Mouse (Mus musculus) liver (tissue): ENCODE results near the gene Vrk2.
A peak's percentile ranks its signal among the peaks of the same experiment; 100 is the strongest.

Experiments used
- DNase-seq: peaks from one replicate; pipeline ENCODE4 v3.0.0-alpha.2; 2020; ENCODE audit warnings: mixed read lengths

Gene Vrk2

DNA sequence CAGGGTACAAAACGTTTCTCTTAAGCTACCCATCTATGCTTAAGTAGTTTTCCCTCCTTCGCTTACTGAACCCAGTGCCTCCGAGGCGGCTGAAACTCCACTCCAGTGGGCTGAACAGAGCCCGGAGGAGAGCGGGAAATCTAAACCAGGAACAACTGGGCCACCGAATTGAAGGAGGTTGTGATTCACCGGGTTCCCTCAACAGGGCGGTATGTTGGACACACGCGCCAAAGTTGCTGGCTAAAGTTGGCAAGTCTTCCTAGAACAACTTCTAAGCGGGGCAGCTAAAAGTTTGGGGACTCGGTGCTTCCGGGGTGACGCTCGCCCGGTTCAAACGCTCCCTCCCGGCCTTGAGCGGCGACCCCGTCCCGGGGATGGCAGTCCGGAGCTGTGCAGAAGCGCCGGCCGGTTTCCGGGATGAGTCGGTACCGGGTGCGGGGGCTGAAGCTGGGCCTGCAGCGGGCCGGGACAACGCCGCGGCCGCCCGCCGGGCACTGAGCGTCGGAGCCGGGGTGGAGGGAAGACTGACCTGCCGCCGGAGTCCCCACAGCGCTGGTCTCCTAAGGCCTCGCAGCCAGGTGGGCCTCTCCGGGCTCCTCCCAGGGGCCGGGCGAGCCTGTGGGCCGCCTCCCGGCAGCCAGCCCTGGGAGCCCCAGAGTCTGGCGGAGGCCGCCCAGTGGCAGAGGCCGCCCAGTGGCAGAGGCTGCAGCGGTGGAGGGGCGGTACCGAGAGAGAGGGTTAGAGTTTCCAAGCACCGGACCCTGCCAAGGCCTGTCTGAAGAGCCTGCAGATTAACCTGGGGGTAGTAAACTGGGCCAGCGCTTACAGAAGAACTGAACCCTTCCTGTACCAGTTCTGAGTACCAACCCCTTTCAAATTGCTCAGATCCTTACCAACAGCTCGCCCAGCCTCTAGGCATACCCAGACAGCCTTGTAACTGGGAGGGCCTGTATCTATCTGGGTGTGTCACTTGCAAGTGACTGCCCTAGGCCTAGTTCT lies at the start of gene Vrk2, which contains the start of gene Gm6899:
Gene Vrk2, minus strand, starts transcription at position 939 of the 999 bp plus-strand sequence.
Gene Gm6899, plus strand, starts transcription at position 181 of the 999 bp plus-strand sequence.
- peak; percentile 96 for DNase-seq

DNA sequence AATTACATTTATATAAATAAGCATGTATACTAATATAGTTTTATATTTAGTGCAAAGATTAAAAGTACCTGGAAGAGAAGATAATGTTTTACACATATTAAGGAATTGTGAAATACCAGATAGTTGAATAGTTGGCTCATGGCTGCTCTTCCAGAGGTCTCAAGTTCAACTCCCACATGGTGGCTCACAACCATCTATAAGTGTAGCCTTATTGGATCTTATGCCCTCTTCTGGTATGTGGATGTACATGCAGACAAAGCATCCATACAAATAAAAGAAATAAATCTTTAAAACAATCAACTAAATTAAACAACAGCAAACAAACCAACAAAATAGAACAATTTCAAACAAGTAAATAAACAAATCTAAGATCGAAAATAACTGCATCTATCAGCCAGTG lies 48.3 kb upstream of the Vrk2 start:
- no peak for DNase-seq

DNA sequence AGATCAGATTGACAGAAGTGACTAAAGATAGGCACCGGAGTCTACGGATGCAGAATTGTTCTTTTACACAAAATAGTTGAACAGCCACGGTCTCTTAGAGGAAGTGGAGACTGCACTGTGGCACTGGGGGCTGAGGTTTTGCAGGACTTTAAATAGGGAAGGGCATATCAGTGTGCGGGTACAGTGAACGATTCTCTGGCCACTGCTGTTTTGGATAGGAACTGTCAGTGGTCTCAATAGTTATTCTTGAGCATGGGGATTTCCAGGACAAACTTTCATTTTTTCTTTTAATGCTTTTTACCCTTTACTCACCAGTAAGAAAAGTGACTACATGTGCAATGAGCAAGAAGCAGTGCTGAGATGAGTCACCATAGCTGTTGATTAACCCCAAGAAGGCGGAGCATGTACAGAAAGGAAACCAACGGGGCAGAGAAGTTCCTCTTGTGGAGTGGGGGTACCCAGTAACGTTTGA lies 46.6 kb upstream of the Vrk2 start:
- peak; percentile 14 for DNase-seq

DNA sequence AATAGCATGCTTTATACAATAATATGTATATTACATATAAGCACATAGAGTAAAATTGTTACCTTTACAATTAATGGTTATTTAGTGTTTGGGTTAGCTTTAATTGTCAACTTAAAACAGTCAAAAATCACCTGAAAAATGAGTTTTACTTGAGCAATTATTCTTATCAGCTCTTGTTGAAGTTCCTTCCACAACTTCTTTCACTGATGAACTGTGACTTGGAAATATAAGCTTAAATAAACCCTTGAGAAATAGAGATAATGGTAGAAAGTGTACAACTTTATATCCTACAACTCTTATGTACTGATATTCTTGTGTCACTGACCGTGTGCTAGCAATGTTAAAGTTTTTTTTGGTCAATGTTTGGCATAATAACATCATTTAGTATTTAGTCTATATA lies 42.4 kb upstream of the Vrk2 start:
- DNase-seq = no peak

DNA sequence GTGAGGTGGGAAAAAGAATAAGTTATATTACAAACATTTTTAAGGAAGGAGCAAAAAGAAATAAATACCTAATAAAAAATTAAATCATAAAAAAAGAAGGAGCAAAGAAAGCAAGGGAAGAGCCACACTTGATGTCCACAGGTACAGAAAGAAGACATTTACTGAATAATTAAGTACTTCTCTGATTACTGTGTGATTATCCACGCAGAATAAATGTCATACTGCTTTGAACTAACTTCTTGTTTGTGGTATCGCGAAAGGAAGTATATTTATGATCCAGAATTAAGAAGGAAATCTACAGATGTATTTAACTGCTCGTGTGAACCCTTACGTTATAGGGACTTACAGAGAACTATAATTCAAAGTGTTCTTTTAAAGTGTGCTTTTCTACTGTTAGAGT lies 28.9 kb upstream of the Vrk2 start:
- no peak for DNase-seq

DNA sequence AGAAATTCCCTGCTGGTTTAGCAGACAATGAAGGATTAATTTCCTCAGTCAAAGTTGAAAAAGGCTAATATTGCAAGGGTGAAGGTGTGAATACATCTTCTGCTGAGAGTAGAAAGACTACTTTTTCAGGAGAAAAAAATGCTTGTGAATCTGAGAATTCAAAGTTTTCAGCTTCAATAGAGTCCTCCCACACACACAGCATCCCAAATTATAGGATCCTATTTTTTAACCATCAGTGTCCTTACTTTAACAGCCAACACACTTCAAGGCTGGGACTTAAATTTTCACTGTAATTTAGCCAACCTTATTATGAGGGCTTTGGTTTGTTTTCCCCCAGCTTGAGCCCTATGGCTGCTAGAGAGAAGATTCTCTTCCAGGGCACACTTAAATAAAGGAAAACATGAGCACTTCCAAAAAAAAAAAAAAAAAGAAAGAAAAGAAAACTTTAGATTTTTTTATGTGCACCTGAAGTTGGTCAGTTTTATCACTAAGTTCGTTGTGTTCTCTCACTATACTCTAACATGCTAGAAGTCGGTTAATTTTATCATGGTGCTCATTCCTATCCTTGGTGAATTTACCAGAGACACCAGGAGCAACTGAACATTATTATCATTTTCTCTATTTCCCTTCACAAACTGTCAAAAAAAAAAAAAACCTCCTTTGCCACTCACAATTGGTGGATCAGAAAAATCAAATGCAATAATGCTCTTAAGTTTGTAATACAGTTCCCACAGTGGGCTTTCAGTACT lies 24.9 kb upstream of the Vrk2 start:
- no peak for DNase-seq

DNA sequence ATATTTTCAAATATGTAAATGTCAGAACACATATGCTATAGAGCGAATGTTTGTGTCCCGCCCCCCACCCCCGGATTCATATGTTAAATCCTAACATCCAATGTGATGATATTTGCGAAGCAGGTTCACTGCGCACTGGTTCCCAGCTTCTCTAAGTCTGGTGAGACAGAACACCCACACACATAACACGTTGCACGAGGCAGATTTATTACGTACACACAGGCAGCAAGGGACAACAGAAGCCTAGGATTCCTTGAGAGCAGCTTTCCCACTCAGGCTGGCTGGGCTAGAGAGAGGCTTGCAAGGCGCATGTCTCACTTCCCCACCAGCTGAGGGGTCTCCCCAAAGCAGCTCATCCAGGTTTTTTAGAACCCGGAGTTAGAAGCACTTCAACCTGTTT lies 15.0 kb upstream of the Vrk2 start:
- no peak for DNase-seq

DNA sequence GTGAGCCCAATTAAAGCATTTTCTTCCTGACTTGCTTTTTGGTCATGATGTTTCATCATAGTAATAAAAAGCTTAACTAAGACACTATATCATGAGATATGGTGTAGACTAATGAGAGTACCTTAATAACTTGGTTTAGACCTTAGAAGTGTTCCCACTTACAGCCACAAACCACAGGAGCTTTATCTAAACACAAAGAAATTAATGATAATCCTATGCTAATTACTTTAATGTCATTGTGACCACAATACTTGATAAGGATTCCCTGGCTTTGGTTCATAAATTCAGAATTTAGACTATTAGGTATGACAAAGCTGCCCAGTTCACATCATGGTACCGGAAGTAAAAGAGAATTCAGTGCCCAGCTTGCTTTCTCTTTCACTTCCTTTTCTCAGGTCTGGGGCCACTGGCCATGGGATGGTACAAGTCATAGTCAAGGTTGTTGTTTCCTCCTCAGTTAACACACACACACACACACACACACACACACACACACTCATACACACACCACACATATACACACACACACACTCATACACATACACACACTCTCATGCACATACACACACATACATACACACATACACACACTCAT lies 10.4 kb upstream of the Vrk2 start:
- DNase-seq = no peak

DNA sequence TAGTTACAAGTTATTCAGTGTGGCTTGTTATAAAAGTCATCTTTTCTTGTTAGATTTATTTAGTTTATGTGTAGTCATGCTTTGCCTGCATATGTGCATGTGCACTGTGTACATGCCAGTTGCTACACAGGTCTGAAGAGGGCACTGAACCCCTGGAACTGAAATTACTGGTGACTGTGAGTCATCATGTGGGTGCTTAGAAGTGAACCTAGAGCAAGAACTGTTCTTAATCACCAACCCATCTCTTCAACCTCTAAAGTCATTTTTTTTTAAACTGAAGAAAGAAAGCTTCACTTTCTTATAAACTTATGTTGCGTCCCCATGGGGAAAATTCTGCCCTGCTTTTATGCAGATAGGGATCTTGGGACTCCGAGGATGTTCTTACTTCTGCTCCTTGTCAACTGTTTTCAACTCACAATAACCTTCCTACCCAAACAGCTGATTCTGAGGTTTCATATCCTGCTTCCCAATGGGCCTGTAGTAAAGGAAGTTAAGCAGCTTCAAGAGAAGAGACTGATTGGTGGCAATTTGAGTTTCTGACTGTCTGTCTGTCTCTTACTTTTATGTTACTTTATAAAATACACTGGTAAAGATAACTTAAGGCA lies 7.9 kb upstream of the Vrk2 start:
- no peak for DNase-seq

DNA sequence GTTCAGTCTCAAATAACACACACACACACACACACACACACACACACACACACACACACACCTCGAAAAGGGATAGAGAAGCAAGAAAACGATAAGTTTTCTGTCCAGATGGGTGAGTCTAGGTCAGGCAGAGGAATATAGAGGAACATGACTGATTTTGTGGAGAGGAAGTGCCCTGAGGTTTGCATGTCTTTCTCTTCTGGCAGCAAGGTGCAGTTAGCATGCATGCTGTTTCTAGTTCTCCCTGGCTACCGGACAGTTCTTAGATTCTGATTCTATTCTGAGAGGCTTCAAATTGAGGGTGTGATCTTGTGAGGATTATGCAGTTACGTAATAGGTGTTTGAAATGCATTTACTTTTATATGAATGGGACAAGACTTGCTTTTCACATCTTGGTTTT lies 6.9 kb upstream of the Vrk2 start:
- DNase-seq = no peak

DNA sequence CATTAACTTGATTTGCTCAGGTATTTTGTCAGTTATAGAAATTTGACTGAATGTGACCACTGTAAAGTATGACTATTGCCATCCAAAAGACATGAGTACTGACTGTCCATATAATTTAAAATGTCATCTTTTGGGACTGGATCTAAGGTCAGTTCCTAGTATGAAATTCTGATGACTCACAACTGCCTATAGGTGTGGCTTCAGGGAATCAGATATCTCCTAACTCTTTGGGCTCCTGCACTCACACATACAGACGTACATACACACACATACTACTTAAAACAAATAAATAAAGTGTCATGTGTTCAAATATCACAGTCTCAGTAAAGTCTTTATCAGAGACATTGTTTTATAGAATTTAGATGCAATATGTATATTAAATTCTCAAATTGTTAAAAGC lies 5.1 kb upstream of the Vrk2 start:
- no peak for DNase-seq

DNA sequence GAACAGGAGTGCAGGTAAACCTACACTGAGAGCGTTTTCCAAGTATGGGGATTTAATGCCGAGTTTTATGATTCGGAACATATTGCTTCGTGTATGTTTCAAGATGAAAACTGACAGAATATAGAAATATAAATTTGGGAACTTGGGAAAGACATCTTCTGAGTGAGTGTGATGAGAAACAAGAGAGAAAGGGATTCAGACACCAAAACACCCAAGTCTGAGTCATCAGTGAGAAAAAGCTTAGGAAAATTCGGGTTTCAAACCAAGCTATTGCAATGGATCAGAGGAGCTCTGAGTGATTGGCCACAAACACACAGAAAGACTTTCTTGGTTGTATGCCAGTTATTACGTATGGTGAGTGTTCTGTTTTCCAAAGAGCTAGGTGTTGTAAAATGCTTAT lies 4.0 kb upstream of the Vrk2 start:
- DNase-seq = no peak

DNA sequence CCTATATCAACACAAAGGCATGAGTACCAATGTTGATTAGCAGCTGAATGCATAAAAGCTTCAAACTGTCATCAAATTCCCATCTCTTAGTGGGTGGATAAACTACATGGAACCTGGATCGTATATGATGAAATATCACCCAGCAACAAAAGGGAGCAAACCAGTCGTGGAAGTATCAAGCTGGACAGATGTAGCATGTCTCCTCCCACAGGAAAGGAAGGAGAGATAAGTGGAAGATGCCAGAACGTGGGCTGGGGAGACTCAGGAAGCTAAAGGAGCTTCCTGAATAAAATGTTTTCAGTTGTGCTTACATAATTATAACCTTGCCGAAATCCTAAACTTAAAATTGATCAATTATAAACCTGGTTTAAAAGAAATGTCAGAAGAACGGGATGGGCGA lies 3.3 kb upstream of the Vrk2 start:
- peak; percentile 43 for DNase-seq

DNA sequence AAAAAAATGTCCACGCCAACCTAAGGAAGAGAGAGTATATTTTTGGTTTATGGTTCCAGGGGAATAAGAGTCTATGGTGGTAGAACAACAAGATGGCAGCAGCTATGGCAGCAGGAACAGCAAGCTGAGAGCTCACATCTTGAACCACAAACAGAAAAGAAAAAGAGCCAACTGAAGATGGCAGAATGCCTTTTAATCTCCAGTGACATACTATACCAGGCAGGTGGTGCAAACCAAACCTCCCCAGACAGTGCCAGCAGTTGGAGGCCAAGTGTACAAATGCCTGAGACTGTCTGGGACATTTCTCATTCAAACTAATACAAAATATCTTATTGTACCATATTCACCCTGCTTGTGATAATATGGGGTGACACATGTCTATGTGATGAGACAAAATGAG lies 2.4 kb upstream of the Vrk2 start:
- no peak for DNase-seq

DNA sequence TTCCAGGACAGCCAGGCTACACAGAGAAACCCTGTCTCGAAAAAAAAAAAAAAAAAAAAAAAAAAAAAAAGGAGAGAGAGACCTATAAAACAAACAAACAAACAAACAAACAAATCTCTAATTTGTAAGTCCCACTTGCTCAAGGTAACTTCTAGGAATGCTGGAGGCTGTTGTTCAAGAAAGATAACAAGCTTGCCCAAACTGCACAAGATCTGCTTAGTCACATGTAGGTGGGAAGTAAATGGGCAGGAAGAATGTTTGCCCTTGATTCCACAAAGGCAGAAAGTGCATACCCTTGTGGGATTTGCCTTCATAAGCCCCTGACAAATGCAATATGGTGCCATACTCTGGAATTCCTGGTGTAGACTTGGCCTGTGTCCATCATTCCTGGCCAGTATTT lies 688 bp upstream of the Vrk2 start:
- peak; percentile 22 for DNase-seq

DNA sequence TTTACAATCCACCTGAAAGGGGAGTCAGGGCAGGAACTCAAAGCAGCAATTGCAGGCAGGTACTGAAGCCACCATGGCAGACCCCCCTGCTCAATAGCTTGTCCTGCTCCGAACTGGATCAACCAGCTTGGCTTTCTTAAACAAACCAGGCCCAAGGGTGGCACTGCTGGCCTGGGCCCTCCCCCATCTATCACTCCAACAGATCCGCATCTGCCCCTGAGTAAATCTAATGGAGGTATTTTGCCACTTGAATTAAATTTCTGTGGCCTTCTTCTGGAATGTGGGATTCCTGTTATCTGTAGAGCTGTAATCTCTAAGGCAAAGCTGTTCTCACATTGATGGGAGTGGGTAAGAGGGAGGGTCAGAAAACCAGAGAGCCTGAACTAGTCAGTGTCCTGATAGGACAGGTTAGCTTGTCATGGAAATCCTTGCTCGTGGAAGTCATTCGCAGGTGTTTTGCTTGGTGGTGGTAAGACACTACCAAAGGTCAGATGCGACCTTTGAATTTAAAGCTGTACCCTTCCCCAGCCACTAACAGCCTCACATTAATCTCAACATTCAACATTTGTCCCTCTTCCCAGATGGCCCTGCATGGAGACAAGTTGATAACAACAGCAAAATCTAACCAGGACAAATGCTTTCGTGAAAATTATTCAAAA lies 1.3 kb downstream of the Vrk2 start:
- DNase-seq = peak; percentile 40

DNA sequence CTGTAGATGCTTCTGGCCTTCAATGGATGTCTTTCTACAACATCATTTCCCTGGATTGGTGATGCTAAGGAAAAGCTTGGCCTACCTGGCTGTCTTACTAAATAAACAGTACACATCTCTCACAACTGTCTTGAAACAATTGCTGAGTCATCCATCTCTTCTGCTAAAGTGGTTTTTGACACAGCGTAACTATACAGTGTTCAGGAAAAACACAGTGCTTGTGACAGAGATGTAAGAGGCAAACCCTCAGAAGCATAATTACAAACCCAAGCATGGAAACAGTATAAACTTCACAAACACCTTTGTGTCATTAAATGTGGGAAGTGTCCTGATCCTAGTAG lies 6.6 kb downstream of the Vrk2 start:
- DNase-seq = no peak

DNA sequence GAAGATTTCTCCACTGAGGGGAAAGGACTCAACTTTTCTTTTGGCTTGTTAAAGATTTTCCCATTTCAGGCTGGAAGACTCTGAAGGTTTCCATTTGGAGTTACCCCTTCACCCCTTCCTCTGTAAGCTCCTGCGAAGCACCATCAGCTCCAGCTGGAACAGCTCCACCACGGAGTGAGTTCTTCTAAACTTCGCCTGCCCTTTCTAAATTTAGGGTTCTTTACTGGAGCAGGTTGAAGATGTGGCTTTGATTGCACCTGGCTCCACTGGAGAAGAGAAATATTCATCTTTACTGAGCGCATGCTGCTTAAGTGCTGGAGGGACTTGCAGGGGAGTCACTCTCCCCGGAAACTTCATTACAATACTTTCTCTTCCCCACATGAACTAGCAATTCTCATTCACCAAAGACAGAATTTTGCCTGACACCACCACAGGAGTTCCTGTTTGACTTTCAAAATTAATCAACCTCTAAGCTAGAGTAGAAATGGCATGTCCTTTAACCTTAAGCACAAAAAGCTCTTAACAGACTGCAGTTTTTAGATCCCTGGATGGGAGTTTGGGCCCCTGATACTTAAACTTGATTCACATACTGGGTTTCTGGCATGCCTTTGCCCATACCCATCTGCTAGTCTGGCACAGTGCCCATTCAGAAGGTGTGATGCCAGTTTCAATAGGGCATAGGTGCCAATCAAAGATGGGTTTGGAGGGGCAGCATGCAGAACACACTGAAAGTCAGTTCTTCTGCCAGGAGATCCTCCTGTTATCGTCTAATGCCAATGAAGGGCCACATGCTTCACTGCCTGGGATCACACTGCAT lies 7.2 kb downstream of the Vrk2 start:
- no peak for DNase-seq

DNA sequence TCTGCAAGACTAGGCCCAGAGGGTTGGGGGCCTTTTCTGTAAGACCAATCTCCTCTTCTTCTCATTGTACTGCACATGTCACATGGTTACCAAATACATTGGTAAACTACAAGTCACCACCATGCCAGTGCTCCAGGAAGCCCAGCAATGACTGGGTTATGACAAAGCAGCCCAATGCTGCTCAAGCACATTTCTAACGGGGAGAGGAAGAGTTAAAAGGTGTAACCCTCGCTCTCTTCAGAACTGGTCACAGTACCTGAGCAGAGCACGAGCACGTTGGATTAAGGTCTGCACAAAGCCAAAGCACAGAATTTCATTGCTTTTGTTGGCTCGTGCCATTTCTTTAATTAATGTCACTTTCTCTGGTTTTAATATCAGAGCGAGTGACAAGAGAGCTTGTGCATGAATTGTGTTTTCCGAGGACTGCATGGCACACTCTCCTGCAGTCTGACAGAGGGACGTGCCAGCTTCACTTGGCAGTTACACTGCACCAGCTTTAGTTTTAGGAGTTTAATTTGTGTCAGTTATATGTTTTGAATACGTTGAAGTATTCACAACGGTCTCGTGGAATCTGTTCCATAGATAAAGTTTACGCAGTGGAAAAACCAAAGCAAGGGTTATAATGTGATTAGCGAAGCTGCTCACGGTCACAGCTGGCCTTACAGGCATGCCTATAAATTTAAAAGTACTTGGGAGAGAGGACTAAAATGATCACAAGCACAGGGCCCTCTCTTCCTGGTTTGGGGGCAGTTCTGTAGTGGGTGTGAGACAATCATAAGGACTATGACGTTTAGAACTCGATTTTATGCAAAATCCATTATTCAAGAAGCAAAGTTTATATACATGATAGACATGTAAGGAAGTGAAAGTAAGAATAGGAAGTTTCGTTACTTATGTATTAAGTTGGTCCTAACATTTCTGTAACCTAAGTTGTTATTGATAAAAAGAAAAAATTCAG lies 8.1 kb downstream of the Vrk2 start:
- no peak for DNase-seq

DNA sequence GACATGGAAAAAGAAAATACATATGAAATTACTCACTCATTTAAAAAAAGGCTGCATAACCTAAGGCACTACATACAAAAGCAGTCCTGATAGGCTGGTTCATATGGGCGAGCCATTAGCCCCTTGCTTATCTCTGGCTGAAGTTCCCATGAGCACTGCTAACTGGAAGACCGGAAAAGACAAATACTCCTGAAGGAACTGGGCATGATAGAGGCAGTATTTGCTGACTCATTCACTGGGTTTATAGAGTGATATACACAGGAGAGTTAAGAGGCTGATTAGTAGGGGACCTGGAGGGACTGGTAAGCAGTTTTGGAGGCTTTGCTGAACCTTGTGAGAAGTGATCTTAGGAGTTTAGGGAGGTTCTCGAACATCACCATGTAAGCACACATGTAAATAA lies 42.2 kb downstream of the Vrk2 start:
- no peak for DNase-seq
